Mouse (Mus musculus): Measurements from ENCODE around the gene Pinlyp.
A peak's percentile ranks its signal among the peaks of the same experiment; 100 is the strongest.

The Pinlyp gene

DNA sequence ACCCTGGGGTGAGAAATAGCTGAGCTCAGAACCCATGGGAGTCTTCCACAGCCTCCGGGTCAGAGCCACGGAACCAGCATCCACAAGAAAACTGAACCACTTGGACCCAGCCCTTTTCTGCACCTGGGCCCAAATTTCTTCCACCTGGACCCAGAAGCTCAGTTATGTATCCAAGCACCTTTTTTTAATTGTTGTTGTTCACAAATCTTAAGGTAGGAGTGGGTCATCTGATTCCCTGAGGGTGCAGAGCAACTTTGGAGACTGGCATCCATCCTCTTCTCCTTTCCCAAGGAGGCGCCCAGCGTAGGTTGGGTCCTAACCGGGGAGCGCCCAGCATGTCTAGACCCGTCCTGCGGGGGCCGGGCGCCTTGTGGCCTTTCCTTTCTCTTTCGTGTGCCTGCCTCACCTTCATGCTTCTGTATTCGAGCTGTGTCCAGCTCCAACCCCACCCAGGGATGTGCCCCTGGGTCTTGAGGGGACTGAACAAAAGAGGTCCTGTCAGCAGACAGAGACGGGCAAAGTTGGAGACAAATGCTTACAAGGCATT lies at the start of gene Pinlyp, which contains the start of gene Xrcc1:
Gene Pinlyp, minus strand, starts transcription at position 51 of the 547 bp plus-strand sequence.
Gene Xrcc1, plus strand, starts transcription at position 222 of the 547 bp plus-strand sequence.
- peak; percentile 51 for DNase-seq (ENCODE audit: low spot score)

DNA sequence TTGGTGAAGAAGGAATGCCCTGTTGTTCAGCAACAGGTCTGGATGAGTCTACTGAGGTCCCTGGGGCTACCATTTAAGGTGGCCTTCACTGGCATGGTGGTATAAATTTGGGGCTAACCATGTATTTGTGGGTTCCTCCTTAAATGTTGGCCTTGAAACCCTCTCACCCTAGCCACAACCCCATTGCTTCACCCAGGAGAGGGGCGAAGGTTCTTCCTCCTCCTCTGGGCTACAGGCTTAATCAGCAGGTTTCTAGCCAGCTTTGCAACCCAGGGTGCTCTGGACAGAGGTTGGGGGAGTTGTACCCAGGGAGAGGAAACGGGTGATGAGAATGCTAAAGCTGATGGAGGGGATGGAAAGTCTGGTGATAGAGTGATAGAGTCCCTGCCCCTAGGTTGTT lies 49.5 kb upstream of the Pinlyp start:
- DNase-seq (ENCODE audit: low spot score): no peak

DNA sequence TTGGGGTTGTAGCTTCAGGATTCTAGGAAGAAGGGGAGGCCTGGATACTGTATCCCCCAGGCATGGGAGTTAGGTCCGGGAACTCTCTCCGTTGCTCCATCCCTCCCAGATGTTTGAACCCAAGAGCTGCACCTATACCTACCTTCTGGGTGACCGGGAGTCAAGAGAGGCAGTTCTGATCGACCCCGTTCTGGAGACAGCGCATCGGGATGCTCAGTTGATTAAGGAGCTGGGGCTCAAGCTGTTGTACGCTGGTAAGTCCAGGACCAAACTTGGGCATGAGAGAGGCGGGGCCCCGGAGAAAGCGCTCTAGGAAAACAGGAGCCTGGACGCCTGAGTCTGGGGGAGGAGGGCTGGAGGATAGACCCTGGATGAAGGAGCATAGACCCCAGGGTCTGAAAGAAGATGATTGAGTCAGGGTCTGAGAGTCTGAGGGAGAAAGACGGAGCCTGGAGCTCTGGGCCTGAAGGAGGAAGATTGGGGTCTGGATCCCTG lies 48.4 kb upstream of the Pinlyp start:
- DNase-seq (ENCODE audit: low spot score): no peak

DNA sequence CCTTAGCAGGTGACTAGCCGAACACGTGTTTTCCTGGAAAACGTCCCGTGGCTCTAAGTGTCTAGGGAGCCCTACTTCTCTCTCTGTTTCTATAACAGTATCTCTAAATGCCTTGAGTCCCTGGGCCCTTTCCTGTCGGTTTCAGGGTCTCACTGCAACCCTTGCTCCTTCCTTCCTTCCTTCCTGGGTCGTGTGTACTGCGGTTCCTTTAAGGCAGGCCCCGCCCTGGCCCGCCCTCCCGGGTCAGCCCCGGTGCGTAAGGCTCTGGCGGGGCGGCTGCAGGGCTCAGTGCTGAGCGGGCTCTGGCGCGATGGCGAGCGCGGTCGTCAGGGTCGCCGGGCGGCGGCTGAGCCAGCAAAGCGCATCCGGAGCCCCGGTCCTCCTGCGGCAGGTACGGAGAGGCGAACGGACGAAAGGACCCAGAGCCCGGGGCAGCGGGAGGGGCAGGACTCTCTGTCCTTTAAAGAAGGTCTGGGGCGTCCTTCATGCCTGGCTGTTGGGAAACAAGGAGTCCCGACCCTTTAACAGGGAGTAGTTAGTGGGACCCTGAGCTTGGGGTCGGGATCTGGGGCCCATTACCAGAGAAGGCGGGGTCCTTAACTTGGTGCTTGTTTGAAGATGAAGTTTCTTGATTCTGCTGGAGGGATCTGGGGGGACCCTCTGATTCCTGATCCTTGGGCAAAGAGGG lies 47.8 kb upstream of the Pinlyp start:
- DNase-seq (ENCODE audit: low spot score): peak; percentile 71

DNA sequence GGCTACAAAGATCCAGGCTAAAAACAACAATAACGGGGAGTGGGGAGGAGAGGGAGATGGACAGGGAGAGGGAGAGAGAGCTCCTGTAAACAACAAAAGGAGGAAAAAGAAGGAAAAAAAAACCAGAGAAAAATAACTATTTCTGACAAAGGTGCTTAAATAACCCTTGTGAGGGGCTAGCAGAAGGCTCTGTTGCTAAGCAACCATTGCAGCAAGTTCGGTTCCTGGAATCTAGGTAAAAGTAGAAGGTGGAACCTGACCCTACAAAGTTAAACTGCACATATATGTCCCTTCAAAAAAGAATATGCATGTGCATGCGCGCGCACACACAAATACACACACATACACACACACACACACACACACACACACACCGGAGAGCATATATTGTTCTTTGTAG lies 46.9 kb upstream of the Pinlyp start:
- DNase-seq (ENCODE audit: low spot score): no peak

DNA sequence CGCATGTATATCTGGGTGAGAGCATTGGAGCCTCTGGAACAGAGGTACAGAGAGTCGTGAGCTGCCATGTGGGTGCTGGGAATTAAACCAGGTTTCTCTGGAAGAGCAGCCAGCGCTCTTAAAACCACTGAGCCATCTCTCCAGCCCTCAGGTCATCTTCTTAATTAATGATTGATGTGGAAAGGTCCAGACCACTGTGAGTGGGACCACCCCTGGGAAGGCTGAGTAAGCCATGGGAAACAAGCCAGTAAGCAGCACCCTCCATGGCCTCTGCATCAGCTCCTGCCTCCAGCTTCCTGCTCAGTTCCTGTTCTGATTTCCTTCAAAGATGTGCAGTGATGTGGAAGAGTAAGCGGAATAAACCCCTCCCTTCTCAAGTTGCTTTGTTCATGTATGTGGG lies 46.2 kb upstream of the Pinlyp start:
- DNase-seq (ENCODE audit: low spot score): no peak

DNA sequence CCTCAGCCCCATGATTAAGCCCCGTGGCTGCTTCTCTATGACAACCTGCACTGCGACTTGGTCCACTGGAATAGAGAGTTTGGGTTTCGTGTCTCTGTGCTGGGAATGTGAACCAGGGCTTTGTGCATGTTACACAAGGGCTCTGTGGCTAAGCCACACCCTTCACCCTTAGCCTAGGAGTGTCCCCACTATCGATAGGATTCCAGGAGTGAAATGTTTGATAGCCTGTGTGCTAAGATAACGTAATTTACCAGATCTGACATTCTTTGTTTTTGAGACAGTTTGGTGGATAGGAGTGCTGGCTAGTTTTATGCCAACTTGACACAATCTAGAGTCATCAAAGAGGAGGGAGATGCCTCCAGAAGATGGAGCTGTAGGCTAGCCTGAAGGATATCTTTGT lies 45.8 kb upstream of the Pinlyp start:
- DNase-seq (ENCODE audit: low spot score): no peak

DNA sequence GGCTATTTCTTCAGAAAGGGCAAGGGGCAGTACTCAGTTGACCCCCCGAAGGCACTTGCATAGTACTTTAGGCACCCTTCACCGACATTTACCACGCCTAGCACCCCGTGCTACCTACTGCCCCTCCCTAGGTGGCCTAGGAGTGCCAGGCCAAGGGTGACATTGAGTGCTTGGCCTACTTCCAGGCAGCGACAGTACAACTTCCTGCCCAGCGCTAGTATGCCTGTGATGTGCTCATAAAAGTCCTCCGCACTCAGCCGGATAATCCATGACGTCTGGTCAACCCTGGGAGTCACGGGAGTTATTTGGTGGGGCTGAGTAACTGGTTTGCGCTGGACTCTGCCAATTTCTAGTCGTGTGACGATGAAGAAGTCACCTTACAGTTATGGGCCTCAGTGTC lies 42.4 kb upstream of the Pinlyp start:
- DNase-seq (ENCODE audit: low spot score): no peak

DNA sequence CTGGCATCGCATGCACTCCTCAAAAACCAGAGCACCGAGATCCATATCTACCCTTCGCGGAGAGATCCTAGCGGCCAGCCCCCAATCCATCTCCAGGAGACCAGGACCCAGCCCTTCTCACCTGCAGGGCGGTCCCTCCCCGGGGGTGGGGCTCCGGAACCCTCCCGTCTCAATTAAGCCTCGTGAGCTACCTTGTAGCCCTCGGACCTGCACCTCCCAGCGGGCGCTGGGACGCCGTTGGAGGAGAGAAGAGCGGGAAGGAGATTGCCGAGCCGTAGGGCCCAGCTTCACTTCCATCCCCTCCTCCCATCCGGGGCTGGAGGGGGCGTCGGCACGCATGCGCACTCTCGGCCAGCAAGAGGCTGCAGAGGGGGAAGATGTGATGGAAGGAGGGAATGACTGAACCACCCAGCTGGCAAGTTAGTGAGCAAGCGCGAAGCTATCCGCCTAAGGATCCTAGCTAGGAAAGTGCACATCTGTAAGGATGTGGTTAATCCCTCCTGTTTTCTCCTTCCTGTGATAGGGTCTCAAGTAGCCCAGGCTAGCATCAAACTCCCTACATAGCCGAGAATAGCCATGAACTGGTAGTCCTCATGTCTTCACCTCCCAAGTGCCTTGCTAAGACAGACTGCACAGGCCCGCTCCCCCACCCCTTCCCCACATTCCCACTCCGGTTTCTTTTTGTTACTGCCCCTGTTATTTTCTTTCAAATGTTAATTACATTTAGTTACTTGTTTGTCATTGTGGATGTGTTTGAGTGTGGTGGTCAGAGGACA lies 41.6 kb upstream of the Pinlyp start, which contains the start of the genes Ethe1 and Zfp575:
Gene Ethe1, plus strand, starts transcription at position 214 of the 776 bp plus-strand sequence.
Gene Zfp575, minus strand, starts transcription at position 312 of the 776 bp plus-strand sequence.
- peak; percentile 81 for DNase-seq (ENCODE audit: low spot score)

DNA sequence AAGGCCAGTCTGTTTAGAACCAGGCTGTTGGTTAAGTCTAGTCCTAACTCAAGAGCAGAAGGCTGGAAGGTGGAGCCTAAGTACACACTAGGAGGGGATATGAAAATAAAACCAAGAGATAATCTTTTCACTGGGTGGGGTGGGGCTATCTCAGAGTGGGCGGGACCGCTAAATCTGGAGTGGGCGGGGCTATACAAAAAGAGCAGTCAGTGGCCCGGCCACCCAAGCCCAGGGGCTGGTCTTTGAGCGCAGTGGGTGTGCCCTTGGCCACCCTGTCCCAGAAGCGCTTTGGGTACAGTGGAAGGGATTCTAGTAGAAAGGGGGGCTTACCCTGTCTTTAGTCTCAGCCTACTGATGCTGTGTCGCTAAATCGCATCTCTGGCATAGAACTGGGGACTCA lies 40.9 kb upstream of the Pinlyp start:
- no peak for DNase-seq (ENCODE audit: low spot score)

DNA sequence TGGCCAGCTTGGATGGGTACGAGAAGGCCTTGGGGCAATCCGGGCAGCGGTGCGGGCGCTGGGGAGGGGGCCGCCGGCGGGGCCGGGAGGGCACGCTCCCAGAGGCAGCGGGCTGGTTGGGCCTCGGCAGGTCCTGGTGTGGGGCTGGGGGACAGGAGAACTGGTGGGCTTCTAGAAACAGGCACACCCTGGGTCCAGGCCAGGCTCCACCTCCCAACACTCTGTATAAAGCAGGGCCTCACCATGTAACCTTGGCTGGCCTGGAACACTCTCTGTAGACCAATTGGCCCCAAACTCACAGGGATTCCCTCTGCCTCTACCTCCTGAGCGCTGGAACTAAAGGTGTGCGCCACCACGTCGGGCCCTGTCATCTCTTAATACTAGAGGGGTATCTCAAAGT lies 40.1 kb upstream of the Pinlyp start:
- no peak for DNase-seq (ENCODE audit: low spot score)

DNA sequence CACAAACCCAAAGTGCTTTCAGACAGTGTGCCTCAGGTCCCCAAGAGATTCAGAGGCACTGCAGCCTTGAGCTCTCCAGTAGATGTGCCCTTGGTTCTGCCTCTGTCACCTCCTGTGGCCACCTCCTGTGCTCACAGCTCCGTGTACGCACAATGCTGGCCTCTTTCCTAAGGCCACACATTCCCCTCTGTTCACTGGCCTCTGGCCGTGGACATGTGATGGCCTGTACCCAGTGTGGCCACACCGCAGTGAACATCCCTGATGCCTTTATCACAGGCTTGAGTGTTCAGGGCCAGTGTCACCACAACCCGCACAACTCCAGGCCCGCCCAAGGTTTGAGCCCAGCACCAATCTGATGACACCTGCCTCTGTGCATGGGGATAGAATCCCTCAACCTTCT lies 39.0 kb upstream of the Pinlyp start:
- no peak for DNase-seq (ENCODE audit: low spot score)

DNA sequence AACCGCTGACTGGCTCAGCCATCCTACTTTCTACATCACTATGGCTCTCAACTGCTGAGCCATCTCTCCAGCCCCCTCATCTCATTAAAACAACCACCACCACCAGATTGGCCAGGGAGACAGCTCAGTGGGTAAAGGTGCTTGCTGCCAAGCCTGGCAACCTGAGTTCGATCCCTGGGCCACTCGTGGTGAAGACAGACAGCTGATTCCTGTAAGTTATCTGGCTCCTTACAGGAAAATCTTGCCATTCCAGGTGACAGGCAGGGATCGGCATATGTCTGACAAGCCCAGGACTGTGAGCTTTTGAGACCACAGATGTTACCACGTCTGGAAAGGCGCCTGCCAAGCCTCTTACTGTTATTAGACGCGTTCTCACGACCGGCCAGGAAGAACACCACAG lies 31.9 kb upstream of the Pinlyp start:
- DNase-seq (ENCODE audit: low spot score): no peak

DNA sequence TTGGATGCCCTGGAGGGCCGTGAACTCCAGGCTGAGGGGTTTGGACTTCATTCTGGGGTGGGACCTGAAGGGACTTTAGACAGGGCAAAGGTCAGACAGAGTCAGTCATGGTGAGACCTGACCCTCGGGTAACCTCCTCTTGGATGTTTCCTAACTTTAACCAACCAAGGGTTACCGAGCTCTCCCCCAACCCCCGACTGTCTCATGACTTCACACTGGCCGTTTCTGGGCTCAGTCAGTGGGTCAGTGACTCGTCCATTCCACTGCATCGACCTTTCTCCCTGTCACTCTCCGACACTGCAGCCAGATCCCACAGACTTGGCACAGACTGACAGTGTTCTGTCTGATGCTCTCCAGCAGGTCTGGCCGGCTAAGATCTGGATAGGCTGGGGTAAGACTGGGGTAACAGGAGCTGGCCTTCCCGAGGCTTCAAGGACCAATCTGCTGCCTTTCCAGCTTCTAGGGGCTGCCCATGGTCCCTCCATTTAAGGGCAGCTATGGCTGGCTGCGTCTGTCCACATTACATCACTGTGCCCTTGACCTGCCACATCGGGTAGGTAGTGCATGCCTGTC lies 28.4 kb upstream of the Pinlyp start:
- DNase-seq (ENCODE audit: low spot score): no peak

DNA sequence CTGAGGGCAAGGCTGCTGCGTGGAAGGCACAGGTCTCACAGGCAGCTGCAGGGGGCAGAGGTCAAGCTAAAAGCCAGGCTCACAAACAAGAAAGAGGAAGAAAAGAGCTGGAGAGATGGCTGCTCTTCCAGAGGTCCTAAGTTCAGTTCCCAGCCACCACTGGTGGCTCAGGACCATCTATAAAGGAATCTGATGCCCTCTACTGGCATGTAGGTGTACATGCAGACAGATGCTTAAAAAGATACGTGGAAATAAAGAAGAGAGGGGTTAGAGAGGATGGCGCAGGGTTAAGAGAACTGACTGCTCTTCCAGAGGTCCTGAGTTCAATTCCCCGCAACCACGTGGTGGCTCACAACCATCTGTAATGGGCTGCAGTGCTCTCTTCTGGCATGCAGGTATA lies 26.5 kb upstream of the Pinlyp start:
- DNase-seq (ENCODE audit: low spot score): no peak

DNA sequence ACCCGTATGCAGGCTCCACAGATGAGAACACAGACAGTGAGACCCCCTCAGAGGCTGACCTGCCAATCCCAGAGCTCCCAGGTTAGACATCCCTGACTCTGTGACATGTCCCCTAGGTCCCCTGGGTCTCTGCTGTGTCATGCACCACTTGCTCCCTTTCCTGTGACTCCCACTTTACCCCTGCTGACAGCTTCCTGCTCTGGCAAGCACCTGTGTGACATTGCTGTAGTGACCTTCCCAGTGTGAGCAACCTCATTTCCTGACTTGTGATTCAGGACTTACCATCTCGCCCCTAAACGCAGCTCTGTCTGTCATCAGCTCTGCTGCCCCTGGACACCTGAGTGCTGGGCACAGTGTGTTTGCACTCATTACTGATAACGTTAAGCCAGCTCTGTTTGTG lies 25.2 kb upstream of the Pinlyp start:
- no peak for DNase-seq (ENCODE audit: low spot score)

DNA sequence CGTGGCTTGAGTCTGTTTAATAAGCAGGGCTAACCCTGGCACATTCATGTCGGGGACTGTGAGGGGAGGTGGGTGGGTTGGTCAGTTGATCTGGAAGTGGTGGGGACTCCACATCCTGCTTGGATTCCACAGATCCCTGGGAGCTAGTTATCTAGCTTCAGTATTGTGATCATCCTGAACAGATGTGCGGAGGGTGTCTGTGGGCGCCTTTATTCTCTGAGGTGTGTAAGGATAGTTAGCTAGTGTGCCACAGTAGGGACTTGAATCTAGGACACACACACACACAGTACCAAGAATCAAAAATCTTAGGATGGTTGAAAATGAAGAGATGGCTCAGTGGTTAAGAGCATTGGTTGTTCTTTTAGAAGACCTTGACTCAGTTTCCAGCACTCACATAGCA lies 22.6 kb upstream of the Pinlyp start:
- no peak for DNase-seq (ENCODE audit: low spot score)

DNA sequence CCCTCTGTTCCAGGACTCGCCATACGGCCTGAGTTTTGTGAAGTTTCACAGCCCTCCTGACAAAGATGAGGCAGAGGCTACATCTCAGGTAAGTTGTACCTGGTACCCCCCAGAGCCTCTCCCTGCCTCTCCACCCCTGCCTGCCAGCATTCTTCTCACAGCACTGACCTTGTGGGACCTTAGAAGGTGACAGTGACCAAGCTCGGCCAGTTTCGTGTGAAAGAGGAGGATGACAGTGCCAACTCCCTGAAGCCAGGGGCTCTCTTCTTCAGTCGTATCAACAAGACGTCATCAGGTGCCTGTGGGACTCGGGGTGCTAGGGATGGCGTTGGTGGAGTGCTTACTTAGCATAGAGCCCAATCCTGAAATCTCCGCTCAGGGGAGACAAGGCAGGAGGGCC lies 20.3 kb upstream of the Pinlyp start:
- DNase-seq (ENCODE audit: low spot score): no peak

DNA sequence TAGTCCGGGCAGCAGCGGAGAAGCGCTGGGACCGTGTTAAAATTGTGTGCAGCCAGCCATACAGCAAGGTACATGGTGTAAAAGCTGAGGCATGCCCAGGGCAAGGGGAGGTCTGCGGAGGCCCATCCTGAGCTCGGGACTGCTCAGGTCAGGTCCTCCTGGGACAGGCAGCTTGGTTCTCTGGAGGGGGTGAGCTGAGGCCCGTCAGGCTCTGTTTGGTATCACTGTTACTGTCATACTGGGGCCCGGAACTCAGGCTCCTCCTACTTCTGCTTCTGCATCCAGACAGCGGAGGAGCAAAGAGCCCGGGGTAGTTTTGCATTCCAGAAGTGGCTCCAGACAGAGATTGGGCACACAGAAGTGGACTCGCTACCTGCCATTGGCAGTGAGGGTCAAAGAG lies 19.7 kb upstream of the Pinlyp start:
- no peak for DNase-seq (ENCODE audit: low spot score)

DNA sequence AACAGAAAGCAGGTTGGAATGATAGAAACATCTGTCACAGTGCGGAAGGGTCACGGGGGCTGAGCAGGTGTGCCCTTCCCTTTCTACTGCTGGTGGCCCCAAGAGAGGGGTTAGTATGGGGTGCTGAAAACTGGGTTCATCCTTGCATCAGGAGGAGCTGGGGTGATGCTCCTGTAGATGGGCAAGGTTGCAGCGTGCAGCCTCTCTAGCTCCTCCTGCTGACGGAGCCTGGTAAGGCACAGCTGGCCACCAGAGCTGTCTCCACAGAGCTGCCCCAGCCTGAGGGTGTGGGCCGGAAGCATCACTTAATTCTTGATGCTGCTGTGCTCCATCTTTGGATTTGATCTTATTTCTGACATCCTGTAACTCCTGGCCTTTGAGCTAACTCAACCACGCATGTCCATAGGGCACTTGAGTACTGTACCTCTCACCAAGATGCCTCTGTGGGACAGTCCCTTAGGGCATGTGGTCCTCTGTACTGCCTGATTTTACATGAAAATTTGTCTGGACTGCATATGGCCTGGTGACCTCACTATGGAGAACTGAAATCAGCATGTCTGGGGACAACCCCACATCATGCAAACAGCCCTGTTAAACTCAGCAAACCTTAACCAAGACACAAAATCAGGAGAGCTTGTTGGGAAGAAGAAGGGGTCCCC lies 18.8 kb upstream of the Pinlyp start:
- peak; percentile 87 for DNase-seq (ENCODE audit: low spot score)

DNA sequence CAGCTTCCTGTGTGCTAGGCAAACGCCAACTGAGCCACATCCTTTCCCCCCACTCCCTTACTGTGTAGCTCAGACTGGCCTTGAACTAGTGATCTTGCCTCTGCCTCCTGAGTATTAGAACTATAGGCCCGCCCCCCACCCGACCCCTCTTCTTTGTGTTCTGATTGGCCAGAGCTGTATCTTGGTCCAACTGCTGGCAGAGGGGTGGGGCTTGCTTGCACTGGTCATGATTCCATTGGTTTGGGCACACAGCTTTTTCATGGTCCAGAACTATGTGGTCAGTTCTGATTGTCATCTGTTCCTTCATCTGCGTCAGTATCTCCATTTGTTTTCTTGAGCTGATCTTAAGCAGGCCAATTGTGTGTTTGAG lies 17.9 kb upstream of the Pinlyp start:
- DNase-seq (ENCODE audit: low spot score): no peak

DNA sequence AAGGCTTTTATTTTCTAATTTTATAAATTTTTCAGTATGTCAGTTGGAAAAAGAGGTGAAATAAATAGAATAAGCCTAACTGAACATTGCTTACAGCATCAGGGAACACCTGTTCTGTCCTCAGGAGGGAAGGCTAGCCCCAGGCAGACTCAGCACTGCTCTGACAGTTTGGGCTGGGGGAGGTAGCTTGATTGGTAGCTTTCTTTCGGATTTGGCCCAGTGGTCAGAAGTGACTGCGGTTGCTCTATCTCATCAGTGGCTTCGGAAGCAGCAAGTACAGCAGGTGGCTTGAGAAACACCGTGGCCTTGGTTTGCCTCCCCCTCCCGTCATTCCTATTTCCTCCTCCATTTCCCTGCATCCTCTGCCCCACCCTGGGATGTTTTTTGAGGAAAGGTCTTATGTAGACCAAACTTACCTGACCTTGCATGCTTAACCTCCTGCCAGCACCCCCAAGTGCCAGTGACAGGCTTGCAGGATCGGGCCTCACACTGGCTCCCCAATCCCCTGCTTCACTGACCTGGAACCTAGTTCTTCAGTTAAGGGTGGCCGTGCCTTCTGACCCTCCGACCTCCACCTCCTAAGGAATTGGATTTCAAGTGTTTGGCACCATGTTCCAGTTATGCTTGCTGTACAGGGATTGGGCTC lies 17.4 kb upstream of the Pinlyp start:
- DNase-seq (ENCODE audit: low spot score): no peak

Data from testis, postnatal 10 days (tissue).